Mouse (Mus musculus): ENCODE results near the gene Hist1h1c. TPM values are rescaled to one million over a fixed set of nuclear protein-coding genes. Genes with fewer than 3 reads are reported as not detected.
"Not testable (repeated sequence)": the region's sequence is repeated elsewhere in the genome, so short reads cannot be mapped to it uniquely, and the experiment has no call there.

Hist1h1c gene
- total and polyA plus RNA-seq, 3 experiments = 10.5 to 623 (median 514) TPM

DNA sequence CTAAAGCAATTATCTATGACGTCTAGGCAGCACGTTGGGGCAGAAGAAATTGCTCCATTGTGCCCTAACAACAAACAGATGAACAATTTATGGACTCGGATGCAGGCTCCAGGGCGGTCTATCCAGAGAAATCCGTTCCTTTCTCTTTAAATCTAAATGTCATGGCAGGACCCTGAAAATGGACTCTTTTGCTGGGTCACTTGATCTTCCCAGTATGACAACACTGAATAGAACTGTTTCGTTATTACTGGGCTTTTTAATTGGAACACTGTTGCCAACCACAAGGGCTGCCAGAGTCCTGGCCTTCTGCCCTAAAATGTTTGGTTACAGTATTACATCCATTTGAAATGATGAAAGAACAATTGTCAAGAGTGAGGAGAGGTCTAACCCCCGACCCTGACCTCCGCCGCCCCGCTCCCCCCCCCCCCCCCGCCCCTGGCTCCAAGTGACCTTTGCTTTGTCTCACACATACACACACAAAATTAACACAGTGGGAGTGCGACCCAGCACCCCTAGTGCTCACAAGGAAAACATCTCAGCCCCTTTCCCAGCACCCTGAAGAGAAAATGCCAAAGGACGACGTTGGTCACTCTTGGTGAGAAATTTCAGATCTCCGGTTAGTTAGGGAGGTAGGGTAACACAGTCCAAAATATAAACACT is 28.8 kb upstream of the Hist1h1c start:
- H3K4me3 ChIP-seq (ENCODE audit: low read depth, low read length) = peak overlapping the region; percentile 69
- TF ChIP-seq POLR2AphosphoS5 (IDR thresholded peaks at IDR 0.05; ENCODE audit: insufficient replicate concordance, low read depth, low read length) (no peak), TAL1 (conservative IDR thresholded peaks at IDR 0.05; ENCODE audit: low read depth, low read length) (no peak), GATA1 (IDR thresholded peaks at IDR 0.05; ENCODE audit: borderline replicate concordance, low read length) (no peak), GATA2 (IDR thresholded peaks at IDR 0.05; ENCODE audit: borderline replicate concordance, low read depth, low read length) (no peak), CTCF (IDR thresholded peaks at IDR 0.05; ENCODE audit: low read depth, low read length) (no peak)
- no peaks in the 10 kb centered on the region for H3K9me3 ChIP-seq (replicated peaks)
- peaks cover 20% of the 10 kb centered on the region for H3K4me1 ChIP-seq (ENCODE audit: insufficient read depth, low read depth, low read length)
- no peak for ATAC-seq (ENCODE audit: extremely low read depth, insufficient number of reproducible peaks, low FRiP score, poor library complexity, severe bottlenecking)
- H3K36me3 ChIP-seq (replicated peaks) = no peaks in the 10 kb centered on the region
- no peak for DNase-seq (ENCODE audit: low spot score)
- H3K27me3 ChIP-seq (ENCODE audit: insufficient read depth, low read length) = peaks cover 46% of the 10 kb centered on the region

DNA sequence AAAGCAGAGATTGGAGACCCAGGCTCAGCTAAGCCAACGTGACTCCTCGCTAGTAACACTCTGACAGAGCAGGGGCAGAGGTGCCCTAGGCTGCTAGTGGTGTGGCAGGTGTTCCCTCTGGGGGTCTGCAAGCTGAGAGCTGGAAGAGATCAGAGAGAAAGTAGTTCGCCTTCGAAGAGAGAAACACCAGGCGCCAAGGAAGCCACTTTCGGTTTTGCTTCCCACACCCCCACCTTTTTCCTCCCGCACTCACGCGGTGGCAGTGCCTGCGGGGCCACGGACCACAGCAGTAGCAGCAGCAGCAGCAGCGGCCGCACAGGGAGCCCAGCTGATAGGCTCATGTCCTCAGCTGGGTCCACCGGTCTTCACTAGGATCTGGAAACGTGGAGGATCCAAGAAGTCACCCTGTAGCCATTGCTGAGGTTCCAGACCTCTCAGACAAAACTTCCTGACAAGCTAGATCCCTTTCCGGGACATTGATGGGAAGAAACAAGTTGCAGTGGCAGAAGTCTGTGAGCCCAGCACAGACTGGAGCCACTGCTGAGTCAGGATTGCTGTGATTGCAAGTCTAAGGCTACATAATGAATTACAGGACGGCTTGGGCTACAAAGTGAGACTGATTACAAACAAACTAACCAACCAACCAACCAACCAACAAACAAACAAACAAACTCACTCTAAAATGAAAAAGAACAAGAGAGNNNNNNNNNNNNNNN is 28.1 kb upstream of the Hist1h1c start, which contains the start of gene Hfe:
TSS of gene Hfe (minus strand) at position 481 of the 716 bp plus-strand sequence.
- no peaks in the 10 kb centered on the region for H3K36me3 ChIP-seq (replicated peaks)
- H3K9me3 ChIP-seq (replicated peaks) = no peaks in the 10 kb centered on the region
- H3K4me3 ChIP-seq (ENCODE audit: low read depth, low read length) = peak within 1 kb of the TSS; percentile 69
- H3K27me3 ChIP-seq (ENCODE audit: insufficient read depth, low read length) = peaks cover 47% of the 10 kb centered on the region
- peaks cover 19% of the 10 kb centered on the region for H3K4me1 ChIP-seq (ENCODE audit: insufficient read depth, low read depth, low read length)
- no peak for TF ChIP-seq TAL1 (conservative IDR thresholded peaks at IDR 0.05; ENCODE audit: low read depth, low read length)
- no peak for TF ChIP-seq GATA2 (IDR thresholded peaks at IDR 0.05; ENCODE audit: borderline replicate concordance, low read depth, low read length)
- TF ChIP-seq POLR2AphosphoS5 (IDR thresholded peaks at IDR 0.05; ENCODE audit: insufficient replicate concordance, low read depth, low read length) = no peak
- TF ChIP-seq CTCF (IDR thresholded peaks at IDR 0.05; ENCODE audit: low read depth, low read length) = no peak
- no peak for TF ChIP-seq GATA1 (IDR thresholded peaks at IDR 0.05; ENCODE audit: borderline replicate concordance, low read length)
- DNase-seq (ENCODE audit: low spot score) (no peak), ATAC-seq (ENCODE audit: extremely low read depth, insufficient number of reproducible peaks, low FRiP score, poor library complexity, severe bottlenecking) (0 out of 2 replicates have a peak, but pooled peaks have one; percentile 8)

DNA sequence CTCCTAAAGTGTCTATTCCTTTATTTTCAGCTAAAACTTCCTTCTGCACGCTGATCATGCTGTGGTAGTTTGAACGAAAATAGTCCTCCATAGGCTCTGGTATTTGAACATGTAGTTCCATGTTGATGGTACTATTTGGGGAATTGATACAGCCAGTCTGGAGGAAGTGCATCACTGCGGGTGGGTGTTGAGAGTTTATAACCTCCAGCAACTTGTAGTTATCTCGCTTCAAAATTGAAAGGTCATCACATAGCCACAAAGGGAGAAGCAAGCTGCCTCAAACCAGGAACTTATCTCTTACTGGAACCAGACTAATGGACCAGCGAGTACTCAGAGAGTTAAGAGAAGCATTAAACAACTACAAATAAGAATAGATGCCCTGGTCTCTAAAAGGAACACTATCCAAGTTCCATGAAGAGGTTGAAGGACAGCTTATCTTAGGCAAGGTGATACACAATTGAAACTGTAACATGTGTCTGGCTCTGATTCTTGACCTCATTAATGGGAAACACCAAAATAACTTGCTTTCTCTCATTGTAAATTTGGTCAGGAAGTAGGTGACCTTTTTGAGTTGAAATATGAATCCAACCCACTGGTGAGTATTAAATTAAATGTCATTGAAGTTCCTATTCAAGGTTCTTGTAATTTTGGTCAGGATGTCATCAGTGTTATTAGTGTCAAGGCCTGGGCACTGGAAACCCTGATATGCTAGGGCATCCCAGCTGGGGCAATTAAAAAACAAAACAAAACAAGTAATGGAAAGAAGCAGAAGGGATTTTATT is 22.2 kb upstream of the Hist1h1c start:
- no peaks in the 10 kb centered on the region for H3K9me3 ChIP-seq (replicated peaks)
- H3K27me3 ChIP-seq (ENCODE audit: insufficient read depth, low read length) = peaks cover 16% of the 10 kb centered on the region; the same call in 1 of the 2 replicates
- TF ChIP-seq CTCF (IDR thresholded peaks at IDR 0.05; ENCODE audit: low read depth, low read length) (no peak), TAL1 (conservative IDR thresholded peaks at IDR 0.05; ENCODE audit: low read depth, low read length) (no peak), GATA1 (IDR thresholded peaks at IDR 0.05; ENCODE audit: borderline replicate concordance, low read length) (no peak)
- no peak overlapping the region for H3K4me3 ChIP-seq (ENCODE audit: low read depth, low read length)
- DNase-seq (ENCODE audit: low spot score) = no peak
- H3K4me1 ChIP-seq (ENCODE audit: insufficient read depth, low read depth, low read length) = no peaks in the 10 kb centered on the region
- no peak for ATAC-seq (ENCODE audit: extremely low read depth, insufficient number of reproducible peaks, low FRiP score, poor library complexity, severe bottlenecking)
- no peaks in the 10 kb centered on the region for H3K36me3 ChIP-seq (replicated peaks)

DNA sequence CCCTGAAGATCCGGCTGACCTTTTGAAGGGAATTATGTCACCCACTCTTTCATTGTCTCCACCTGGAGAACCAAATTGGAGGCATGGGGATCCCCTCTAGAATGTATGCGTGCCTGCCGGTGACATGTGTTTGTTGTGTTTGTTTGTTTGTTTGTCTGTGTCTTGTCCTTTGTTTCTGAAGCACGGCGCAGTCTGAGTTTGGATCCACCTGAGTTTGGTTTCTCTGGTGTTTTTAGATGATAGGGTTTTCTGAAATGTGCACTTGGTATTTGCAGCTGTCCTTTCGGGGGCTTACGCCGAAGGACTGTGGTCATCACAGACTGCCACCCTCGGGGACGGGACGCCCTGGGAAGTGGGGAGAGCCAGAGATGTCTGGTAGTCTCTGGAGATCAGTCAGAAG is 21.4 kb upstream of the Hist1h1c start:
- H3K9me3 ChIP-seq (replicated peaks) = no peaks in the 10 kb centered on the region
- ATAC-seq (ENCODE audit: extremely low read depth, insufficient number of reproducible peaks, low FRiP score, poor library complexity, severe bottlenecking) = no peak
- no peak for TF ChIP-seq CTCF (IDR thresholded peaks at IDR 0.05; ENCODE audit: low read depth, low read length)
- TF ChIP-seq GATA1 (IDR thresholded peaks at IDR 0.05; ENCODE audit: borderline replicate concordance, low read length) = no peak
- no peak for TF ChIP-seq POLR2AphosphoS5 (IDR thresholded peaks at IDR 0.05; ENCODE audit: insufficient replicate concordance, low read depth, low read length)
- no peak for TF ChIP-seq TAL1 (conservative IDR thresholded peaks at IDR 0.05; ENCODE audit: low read depth, low read length)
- TF ChIP-seq GATA2 (IDR thresholded peaks at IDR 0.05; ENCODE audit: borderline replicate concordance, low read depth, low read length) = no peak
- H3K27me3 ChIP-seq (ENCODE audit: insufficient read depth, low read length) = peaks cover 16% of the 10 kb centered on the region; the same call in 1 of the 2 replicates
- H3K4me3 ChIP-seq (ENCODE audit: low read depth, low read length) = no peak overlapping the region
- no peaks in the 10 kb centered on the region for H3K4me1 ChIP-seq (ENCODE audit: insufficient read depth, low read depth, low read length)
- no peak for DNase-seq (ENCODE audit: low spot score)
- no peaks in the 10 kb centered on the region for H3K36me3 ChIP-seq (replicated peaks)

DNA sequence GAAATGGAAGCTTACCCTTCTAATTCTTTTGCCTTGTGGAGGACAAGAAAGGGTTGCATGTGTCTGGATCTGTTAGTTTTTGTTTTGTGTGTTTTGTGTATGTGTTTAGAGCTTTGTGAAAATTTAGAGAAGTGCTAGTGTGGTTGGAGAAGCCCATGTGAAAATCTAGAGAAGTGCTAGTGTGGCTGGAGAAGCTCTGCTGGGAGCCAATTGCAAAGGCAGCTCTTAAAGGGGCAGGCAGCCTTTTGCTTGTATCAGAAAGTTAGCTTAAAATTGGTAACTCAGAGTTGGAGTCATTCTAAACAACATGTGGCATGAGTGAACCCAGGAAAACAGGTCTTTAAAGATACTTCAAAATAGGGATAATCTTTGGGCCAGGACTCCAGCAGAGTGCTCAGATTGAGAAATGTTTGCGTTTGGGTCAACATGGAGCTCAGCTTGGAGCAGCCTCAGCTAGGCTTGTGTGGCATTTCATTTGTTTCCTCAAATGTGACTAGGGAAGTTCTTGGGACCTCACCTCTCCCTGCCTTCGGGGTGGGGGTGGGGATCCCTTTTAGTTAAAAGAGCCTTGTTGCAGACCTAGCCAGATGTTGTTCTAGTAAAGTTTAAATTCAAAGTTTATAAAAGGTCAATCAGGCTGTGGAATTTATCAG is 20.9 kb upstream of the Hist1h1c start:
- ATAC-seq (ENCODE audit: extremely low read depth, insufficient number of reproducible peaks, low FRiP score, poor library complexity, severe bottlenecking); H3K36me3 ChIP-seq (replicated peaks); DNase-seq (ENCODE audit: low spot score); H3K4me1 ChIP-seq (ENCODE audit: insufficient read depth, low read depth, low read length); H3K9me3 ChIP-seq (replicated peaks); H3K4me3 ChIP-seq (ENCODE audit: low read depth, low read length): not testable (repeated sequence)
- H3K27me3 ChIP-seq (ENCODE audit: insufficient read depth, low read length) = peaks cover 21% of the 10 kb centered on the region

DNA sequence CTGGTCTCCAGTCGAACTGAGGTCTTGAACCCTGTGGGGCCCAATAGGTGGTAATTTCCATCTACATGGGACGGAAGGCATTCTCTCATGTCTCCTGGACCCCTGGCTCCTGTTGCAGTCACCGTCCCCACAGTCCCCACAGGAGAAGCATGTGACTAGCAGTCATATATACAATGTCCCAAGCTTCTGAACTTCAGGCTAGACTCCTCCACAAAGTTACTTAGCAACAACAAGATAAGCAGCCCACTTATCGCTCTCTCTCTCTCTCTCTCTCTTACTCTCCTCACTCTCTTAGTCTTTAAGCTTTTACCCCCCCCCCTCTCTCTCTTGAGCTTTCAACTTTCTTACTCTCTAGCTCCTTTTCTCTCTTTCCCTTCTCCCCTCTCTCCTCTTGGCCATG is 14.4 kb upstream of the Hist1h1c start:
- no peak for ATAC-seq (ENCODE audit: extremely low read depth, insufficient number of reproducible peaks, low FRiP score, poor library complexity, severe bottlenecking)
- Histone ChIP-seq H3K4me1 (ENCODE audit: insufficient read depth, low read depth, low read length) (no peaks in the 10 kb centered on the region), H3K36me3 (replicated peaks) (no peaks in the 10 kb centered on the region), H3K9me3 (replicated peaks) (no peaks in the 10 kb centered on the region), H3K27me3 (ENCODE audit: insufficient read depth, low read length) (peaks cover 37% of the 10 kb centered on the region), H3K4me3 (ENCODE audit: low read depth, low read length) (no peak overlapping the region)
- TF ChIP-seq GATA2 (IDR thresholded peaks at IDR 0.05; ENCODE audit: borderline replicate concordance, low read depth, low read length) = no peak
- no peak for TF ChIP-seq CTCF (IDR thresholded peaks at IDR 0.05; ENCODE audit: low read depth, low read length)
- TF ChIP-seq POLR2AphosphoS5 (IDR thresholded peaks at IDR 0.05; ENCODE audit: insufficient replicate concordance, low read depth, low read length) = no peak
- TF ChIP-seq TAL1 (conservative IDR thresholded peaks at IDR 0.05; ENCODE audit: low read depth, low read length) = no peak
- no peak for TF ChIP-seq GATA1 (IDR thresholded peaks at IDR 0.05; ENCODE audit: borderline replicate concordance, low read length)
- no peak for DNase-seq (ENCODE audit: low spot score)

All from G1E (cell line).